Mouse (Mus musculus) neutrophil, adult 5-6 weeks (primary cell): ENCODE measurements around the gene Fam186a. TPM values are rescaled to one million over a fixed set of nuclear protein-coding genes. Genes with fewer than 3 reads are reported as not detected.
A peak's percentile ranks its signal among the peaks of the same experiment; 100 is the strongest.
"Not testable (repeated sequence)": the region's sequence is repeated elsewhere in the genome, so short reads cannot be mapped to it uniquely, and the experiment has no call there.

ENCODE experiments used
- ATAC-seq: fragments of 151-379, 151-347 bp; 2 replicates; pipeline ENCODE4 v1.8.0; 2017; ENCODE audit warnings: mild to moderate bottlenecking, moderate TSS enrichment; ENCODE audit not compliant: insufficient number of reproducible peaks, poor library complexity, low FRiP score, severe bottlenecking; ENCODE audit errors: extremely low read depth
- total RNA-seq: library from RNA; stranded (forward); fragments of 200-1000 nt; gene quantifications from 2 replicates; pipeline ENCODE4 v1.2.3, GENCODE M21; 2017

Fam186a gene
- total RNA-seq, 1 experiment from 2014 or later, result not detected

- ATAC-seq, result not testable (repeated sequence)
These were observed 79.7 kb downstream of the Fam186a start for GRCm38 (mm10) chr15:99887130-99887529.

GRCm38 (mm10) chr15:99884038-99884437, 82.8 kb downstream of the Fam186a start:
- no peak for ATAC-seq

GRCm38 (mm10) chr15:99878541-99878940, 88.3 kb downstream of the Fam186a start:
- ATAC-seq, result no peak

- peak; percentile 89 for ATAC-seq
These were observed 91.5 kb downstream of the Fam186a start, which contains the start of gene Lima1 for GRCm38 (mm10) chr15:99875334-99875869. Lima1 (minus strand) TSS chr15:99875456.

- no peak for ATAC-seq
These were observed 92.1 kb downstream of the Fam186a start for GRCm38 (mm10) chr15:99874612-99875333.

- ATAC-seq, result no peak
These were observed 94.3 kb downstream of the Fam186a start for GRCm38 (mm10) chr15:99872543-99872942.

Other genes starting within 250 kb of the Fam186a start
- 1.1 TPM in 1 of 2 replicates, not detected in the other for gene Gpd1, start 249.5 kb downstream of the Fam186a start, total RNA-seq
- 24.1 and 29.8 TPM in 2 replicates for gene Cox14, start 241.4 kb downstream of the Fam186a start, total RNA-seq
- 34.4 and 42.8 TPM in 2 replicates for gene Cers5, start 194.2 kb downstream of the Fam186a start, total RNA-seq
- 1.1 and 2.1 TPM in 2 replicates for gene Lima1, start 91.6 kb downstream of the Fam186a start, total RNA-seq
- 52.7 and 58.3 TPM in 2 replicates for gene Larp4, start 3.0 kb upstream of the Fam186a start, total RNA-seq
- gene Dip2b, start 71.6 kb upstream of the Fam186a start, total RNA-seq, result 43.8 and 45.3 TPM in 2 replicates